Mouse (Mus musculus) forebrain, embryonic 10.5 days (tissue): ENCODE results near the gene Arl14ep. TPM values are rescaled to one million over a fixed set of nuclear protein-coding genes. Genes with fewer than 3 reads are reported as not detected.

Experiments used
- DNase-seq: peaks from one replicate; pipeline ENCODE4 v3.0.0-alpha.2; 2017; ENCODE audit warnings: low spot score; ENCODE audit errors: extremely low spot score
- H3K27ac ChIP-seq: fragments of 300-500 bp; sonication (generic); 2 replicates; pipeline ENCODE4 v1.5.1; 2016; ENCODE audit warnings: mild to moderate bottlenecking
- H3K27me3 ChIP-seq: fragments of 300-500 bp; sonication (generic); 2 replicates; pipeline ENCODE4 v1.6.1; 2016; ENCODE audit warnings: mild to moderate bottlenecking; ENCODE audit not compliant: poor library complexity, severe bottlenecking
- H3K36me3 ChIP-seq: fragments of 300-500 bp; sonication (generic); replicated peaks from 2 replicates; pipeline ENCODE4 v1.6.1; 2016; ENCODE audit warnings: mild to moderate bottlenecking, moderate library complexity
- H3K4me1 ChIP-seq: fragments of 300-500 bp; sonication (generic); 2 replicates; pipeline ENCODE4 v1.6.1; 2016
- H3K4me3 ChIP-seq: fragments of 300-500 bp; sonication (generic); 2 replicates; pipeline ENCODE4 v1.5.1; 2016; ENCODE audit warnings: mild to moderate bottlenecking, moderate library complexity
- H3K9me3 ChIP-seq: fragments of 300-500 bp; sonication (generic); 2 replicates; pipeline ENCODE4 v1.6.1; 2016; ENCODE audit warnings: mild to moderate bottlenecking, moderate library complexity
- WGBS: fragments of 180-500 bp; shearing (Covaris S2); methylation state at CpG from one replicate; pipeline ENCODE4 v1.1.7; 2016; 5-methylcytosine and 5-hydroxymethylcytosine counted together
- polyA plus RNA-seq: library from polyadenylated mRNA; unstranded; fragments of >200 nt; fragmentation: Nextera tagmentation; extraction: Ambion mirVana; gene quantifications from 2 replicates; pipeline ENCODE4 v1.2.1, GENCODE M21; 2016

The Arl14ep gene
- polyA plus RNA-seq, 1 experiment from 2014 or later = 51.5 TPM

GRCm38 (mm10) chr2:106972851-106973250 lies 1.4 kb downstream of the Arl14ep start:
- Histone ChIP-seq H3K27ac (no peak overlapping the region), H3K9me3 (no peaks in the 10 kb centered on the region), H3K27me3 (no peaks in the 10 kb centered on the region), H3K4me1 (peaks cover 15% of the 10 kb centered on the region), H3K36me3 (peaks cover 21% of the 10 kb centered on the region), H3K4me3 (peak overlapping the region; percentile 84)
- WGBS = 96% methylated on average over 6 of the region's 6 CpGs
- DNase-seq = no peak

- no peak overlapping the region for H3K27ac ChIP-seq
- H3K9me3 ChIP-seq = no peaks in the 10 kb centered on the region
- DNase-seq = no peak
- H3K4me3 ChIP-seq = no peak overlapping the region
- 94% methylated on average over 12 of the region's 12 CpGs for WGBS
- no peaks in the 10 kb centered on the region for H3K27me3 ChIP-seq
- H3K36me3 ChIP-seq = peaks cover 38% of the 10 kb centered on the region
- peaks cover 15% of the 10 kb centered on the region for H3K4me1 ChIP-seq
Observed at GRCm38 (mm10) chr2:106970971-106971370, 3.3 kb downstream of the Arl14ep start.

- no peaks in the 10 kb centered on the region for H3K27me3 ChIP-seq
- H3K4me1 ChIP-seq = peaks cover 11% of the 10 kb centered on the region
- no peak for DNase-seq
- no peak overlapping the region for H3K4me3 ChIP-seq
- H3K9me3 ChIP-seq = no peaks in the 10 kb centered on the region
- peaks cover 64% of the 10 kb centered on the region for H3K36me3 ChIP-seq
- 92% methylated on average over 6 of the region's 6 CpGs for WGBS
- H3K27ac ChIP-seq = no peak overlapping the region
Observed at GRCm38 (mm10) chr2:106968320-106968719, 5.9 kb downstream of the Arl14ep start.

- no peak overlapping the region for H3K27ac ChIP-seq
- no peak for DNase-seq
- 92% methylated on average over 3 of the region's 3 CpGs for WGBS
- H3K4me3 ChIP-seq = no peak overlapping the region
- no peaks in the 10 kb centered on the region for H3K9me3 ChIP-seq
- H3K4me1 ChIP-seq = no peaks in the 10 kb centered on the region
- H3K27me3 ChIP-seq = no peaks in the 10 kb centered on the region
- H3K36me3 ChIP-seq = peaks cover 70% of the 10 kb centered on the region
Observed at GRCm38 (mm10) chr2:106963560-106963959, 10.7 kb downstream of the Arl14ep start.

GRCm38 (mm10) chr2:106961650-106962049 lies 12.6 kb downstream of the Arl14ep start:
- peaks cover 51% of the 10 kb centered on the region for H3K36me3 ChIP-seq
- no peaks in the 10 kb centered on the region for H3K4me1 ChIP-seq
- WGBS = 85% methylated on average over 3 of the region's 3 CpGs
- H3K4me3 ChIP-seq = no peak overlapping the region
- DNase-seq = no peak
- no peaks in the 10 kb centered on the region for H3K9me3 ChIP-seq
- H3K27me3 ChIP-seq = no peaks in the 10 kb centered on the region
- H3K27ac ChIP-seq = no peak overlapping the region

GRCm38 (mm10) chr2:106961066-106961465 lies 13.2 kb downstream of the Arl14ep start:
- no peaks in the 10 kb centered on the region for H3K9me3 ChIP-seq

GRCm38 (mm10) chr2:106960237-106960636 lies 14.0 kb downstream of the Arl14ep start:
- peaks cover 3% of the 10 kb centered on the region for H3K4me1 ChIP-seq
- H3K36me3 ChIP-seq = peaks cover 38% of the 10 kb centered on the region
- peaks cover 5% of the 10 kb centered on the region; the same call in 1 of the 2 replicates for H3K27me3 ChIP-seq
- no peaks in the 10 kb centered on the region for H3K9me3 ChIP-seq
- no peak overlapping the region for H3K27ac ChIP-seq
- WGBS = 51% methylated on average over 7 of the region's 7 CpGs
- H3K4me3 ChIP-seq = no peak overlapping the region
- peak; percentile 26 for DNase-seq

More at GRCm38 (mm10) chr2:106961066-106961465, 13.2 kb downstream of the Arl14ep start:
- Histone ChIP-seq H3K27me3 (peaks cover 5% of the 10 kb centered on the region; the same call in 1 of the 2 replicates), H3K4me1 (no peaks in the 10 kb centered on the region), H3K4me3 (no peak overlapping the region), H3K36me3 (peaks cover 46% of the 10 kb centered on the region), H3K27ac (no peak overlapping the region)
- no peak for DNase-seq
- WGBS = 90% methylated on average over 2 of the region's 2 CpGs

- WGBS = 96% methylated on average over 5 of the region's 5 CpGs
- H3K4me1 ChIP-seq = peaks cover 9% of the 10 kb centered on the region
- peaks cover 30% of the 10 kb centered on the region for H3K36me3 ChIP-seq
- H3K4me3 ChIP-seq = no peak overlapping the region
- H3K27me3 ChIP-seq = peaks cover 5% of the 10 kb centered on the region; the same call in 1 of the 2 replicates
- no peaks in the 10 kb centered on the region for H3K9me3 ChIP-seq
- DNase-seq = no peak
- H3K27ac ChIP-seq = no peak overlapping the region
Observed at GRCm38 (mm10) chr2:106959380-106959779, 14.8 kb downstream of the Arl14ep start.

- Histone ChIP-seq H3K4me1 (peaks cover 13% of the 10 kb centered on the region), H3K27me3 (peaks cover 5% of the 10 kb centered on the region; the same call in 1 of the 2 replicates), H3K4me3 (no peak overlapping the region), H3K36me3 (peaks cover 25% of the 10 kb centered on the region), H3K27ac (no peak overlapping the region), H3K9me3 (no peaks in the 10 kb centered on the region)
- WGBS = 89% methylated on average over 6 of the region's 6 CpGs
- DNase-seq = no peak
Observed at GRCm38 (mm10) chr2:106958916-106959315, 15.3 kb downstream of the Arl14ep start.

GRCm38 (mm10) chr2:106956146-106956545 lies 18.1 kb downstream of the Arl14ep start:
- Histone ChIP-seq H3K36me3 (peaks cover 1% of the 10 kb centered on the region; the same call in 1 of the 2 replicates), H3K4me1 (peaks cover 14% of the 10 kb centered on the region), H3K4me3 (no peak overlapping the region), H3K9me3 (no peaks in the 10 kb centered on the region), H3K27ac (no peak overlapping the region), H3K27me3 (peaks cover 7% of the 10 kb centered on the region; the same call in 1 of the 2 replicates)
- DNase-seq = no peak
- WGBS = 71% methylated on average over 6 of the region's 6 CpGs

GRCm38 (mm10) chr2:106955621-106956020 lies 18.6 kb downstream of the Arl14ep start:
- 16% methylated on average over 10 of the region's 10 CpGs for WGBS
- no peak for DNase-seq
- no peaks in the 10 kb centered on the region for H3K9me3 ChIP-seq

GRCm38 (mm10) chr2:106954975-106955374 lies 19.2 kb downstream of the Arl14ep start:
- H3K4me1 ChIP-seq = peaks cover 14% of the 10 kb centered on the region
- DNase-seq = no peak
- 52% methylated on average over 6 of the region's 6 CpGs for WGBS

More at GRCm38 (mm10) chr2:106955621-106956020, 18.6 kb downstream of the Arl14ep start:
- Histone ChIP-seq H3K4me1 (peaks cover 14% of the 10 kb centered on the region), H3K4me3 (no peak overlapping the region), H3K27ac (no peak overlapping the region), H3K36me3 (no peaks in the 10 kb centered on the region), H3K27me3 (peaks cover 11% of the 10 kb centered on the region)

GRCm38 (mm10) chr2:106942451-106942850 lies 31.8 kb downstream of the Arl14ep start:
- Histone ChIP-seq H3K4me1 (no peaks in the 10 kb centered on the region), H3K27ac (no peak overlapping the region), H3K27me3 (no peaks in the 10 kb centered on the region), H3K36me3 (no peaks in the 10 kb centered on the region), H3K9me3 (no peaks in the 10 kb centered on the region), H3K4me3 (no peak overlapping the region)
- 95% methylated on average over 1 of the region's 1 CpGs for WGBS
- no peak for DNase-seq

More at GRCm38 (mm10) chr2:106954975-106955374, 19.2 kb downstream of the Arl14ep start:
- Histone ChIP-seq H3K36me3 (no peaks in the 10 kb centered on the region), H3K27ac (no peak overlapping the region), H3K9me3 (no peaks in the 10 kb centered on the region), H3K27me3 (peaks cover 11% of the 10 kb centered on the region), H3K4me3 (no peak overlapping the region)

- DNase-seq = no peak
- Histone ChIP-seq H3K4me1 (no peaks in the 10 kb centered on the region), H3K36me3 (no peaks in the 10 kb centered on the region), H3K9me3 (no peaks in the 10 kb centered on the region), H3K4me3 (no peak overlapping the region), H3K27me3 (no peaks in the 10 kb centered on the region), H3K27ac (no peak overlapping the region)
- WGBS = 94% methylated on average over 2 of the region's 2 CpGs
Observed at GRCm38 (mm10) chr2:106935681-106936080, 38.5 kb downstream of the Arl14ep start.
